In genomic region chr4:57846381-57846990, GRCm38 (mm10) we compare ENCODE assay signal across 8 mouse cellular contexts.
DNase-seq lines count a peak whose midpoint lies in the region; ATAC-seq and TF ChIP-seq lines count a peak whose summit lies in the region.

No protein-coding gene starts in this region.

- H3K27ac ChIP-seq in forebrain, embryonic 10.5 days = peak overlapping the region; percentile 88
- no peak overlapping the region for H3K27ac ChIP-seq in forebrain, embryonic 15.5 days (replicated peaks)
- H3K27ac ChIP-seq in lung, postnatal 0 days (ENCODE audit: low read length) = peak overlapping the region; percentile 96
- H3K27ac ChIP-seq in liver, embryonic 11.5 days (ENCODE audit: low read depth, low read length) = peak overlapping the region; percentile 50; the same call in 1 of the 2 replicates
- peak overlapping the region; percentile 92 for H3K27ac ChIP-seq in stomach, embryonic 16.5 days (ENCODE audit: low read length)

- TF ChIP-seq EP300 in lung, postnatal 0 days (IDR thresholded peaks at IDR 0.05) = no peak

- 48% methylated on average over 12 of the region's 12 CpGs for WGBS in forebrain, embryonic 10.5 days
- WGBS in forebrain, embryonic 15.5 days = 58% methylated on average over 11 of the region's 12 CpGs
- WGBS in lung, postnatal 0 days = 6% methylated on average over 12 of the region's 12 CpGs
- WGBS in liver, embryonic 11.5 days = 44% methylated on average over 12 of the region's 12 CpGs
- WGBS in stomach, embryonic 16.5 days = 22% methylated on average over 12 of the region's 12 CpGs

- H3K4me2 ChIP-seq in forebrain, embryonic 15.5 days (replicated peaks) = no peak overlapping the region
- H3K4me2 ChIP-seq in lung, postnatal 0 days (replicated peaks; ENCODE audit: low read depth, low read length) = peak overlapping the region; percentile 66
- H3K4me2 ChIP-seq in liver, embryonic 11.5 days = peak overlapping the region; percentile 36
- peak overlapping the region; percentile 51 for H3K4me2 ChIP-seq in stomach, embryonic 16.5 days (ENCODE audit: low read depth, low read length)

- no peak overlapping the region for H3K9ac ChIP-seq in forebrain, embryonic 15.5 days (replicated peaks)
- H3K9ac ChIP-seq in lung, postnatal 0 days (replicated peaks; ENCODE audit: low read depth) = peak overlapping the region; percentile 63
- H3K9ac ChIP-seq in liver, embryonic 11.5 days (ENCODE audit: low read depth, low read length) = no peak overlapping the region
- H3K9ac ChIP-seq in stomach, embryonic 16.5 days (ENCODE audit: low read length) = peak overlapping the region; percentile 65

- ATAC-seq in forebrain, embryonic 15.5 days (replicated peaks) = no peak
- no peak for ATAC-seq in lung, postnatal 0 days
- ATAC-seq in liver, embryonic 11.5 days (replicated peaks; ENCODE audit: low FRiP score) = no peak
- peak; percentile 29; the same call in 1 of the 2 replicates for ATAC-seq in stomach, embryonic 16.5 days (ENCODE audit: insufficient read depth, low FRiP score)

- peaks cover 19% of the 10 kb centered on the region for H3K36me3 ChIP-seq in forebrain, embryonic 10.5 days (replicated peaks)
- no peaks in the 10 kb centered on the region for H3K36me3 ChIP-seq in forebrain, embryonic 15.5 days
- H3K36me3 ChIP-seq in lung, postnatal 0 days (ENCODE audit: insufficient read depth, low read length) = peaks cover 7% of the 10 kb centered on the region; the same call in 1 of the 2 replicates
- no peaks in the 10 kb centered on the region for H3K36me3 ChIP-seq in liver, embryonic 11.5 days (ENCODE audit: control insufficient read depth, insufficient read depth, low read length)
- no peaks in the 10 kb centered on the region for H3K36me3 ChIP-seq in stomach, embryonic 16.5 days (ENCODE audit: control insufficient read depth, insufficient read depth, low read length)

- peaks cover 54% of the 10 kb centered on the region for H3K4me1 ChIP-seq in forebrain, embryonic 10.5 days
- peaks cover 12% of the 10 kb centered on the region for H3K4me1 ChIP-seq in forebrain, embryonic 15.5 days
- H3K4me1 ChIP-seq in lung, postnatal 0 days (ENCODE audit: insufficient read depth, low read depth, low read length) = peaks cover 22% of the 10 kb centered on the region
- H3K4me1 ChIP-seq in liver, embryonic 11.5 days (replicated peaks; ENCODE audit: control insufficient read depth, insufficient read depth, low read length) = peaks cover 9% of the 10 kb centered on the region
- H3K4me1 ChIP-seq in stomach, embryonic 16.5 days (ENCODE audit: control insufficient read depth, insufficient read depth, low read length) = peaks cover 24% of the 10 kb centered on the region

- H3K9me3 ChIP-seq in forebrain, embryonic 10.5 days = no peaks in the 10 kb centered on the region
- H3K9me3 ChIP-seq in forebrain, embryonic 15.5 days = no peaks in the 10 kb centered on the region
- H3K9me3 ChIP-seq in lung, postnatal 0 days (ENCODE audit: low read length) = no peaks in the 10 kb centered on the region
- H3K9me3 ChIP-seq in liver, embryonic 11.5 days (ENCODE audit: control insufficient read depth, low read length) = no peaks in the 10 kb centered on the region
- H3K9me3 ChIP-seq in stomach, embryonic 16.5 days (replicated peaks; ENCODE audit: control insufficient read depth, low read length) = no peaks in the 10 kb centered on the region

- peak; percentile 51 for DNase-seq in forebrain, embryonic 10.5 days (ENCODE audit: extremely low spot score, low spot score)
- DNase-seq in lung, postnatal 0 days (ENCODE audit: low spot score) = peak; percentile 42
- no peak for DNase-seq in lung, adult 18-20 months
- no peak for DNase-seq in liver, embryonic 11.5 days (ENCODE audit: low spot score)
- DNase-seq in right cerebral cortex, adult 2 months (ENCODE audit: low spot score in 2 of 2) = no peak
- DNase-seq in adipocyte (ENCODE audit: low spot score) = no peak

- peaks cover 6% of the 10 kb centered on the region; the same call in 1 of the 2 replicates for H3K27me3 ChIP-seq in forebrain, embryonic 10.5 days (ENCODE audit: poor library complexity, severe bottlenecking)
- H3K27me3 ChIP-seq in forebrain, embryonic 15.5 days = no peaks in the 10 kb centered on the region
- no peaks in the 10 kb centered on the region for H3K27me3 ChIP-seq in lung, postnatal 0 days (replicated peaks; ENCODE audit: insufficient read depth, low read length)
- no peaks in the 10 kb centered on the region for H3K27me3 ChIP-seq in liver, embryonic 11.5 days (replicated peaks; ENCODE audit: control insufficient read depth, insufficient read depth, low read length)
- no peaks in the 10 kb centered on the region for H3K27me3 ChIP-seq in stomach, embryonic 16.5 days (ENCODE audit: control insufficient read depth, insufficient read depth, low read length)

- no peak for TF ChIP-seq CTCF in lung, postnatal 0 days (IDR thresholded peaks at IDR 0.05)

- peak overlapping the region; percentile 52 for H3K4me3 ChIP-seq in forebrain, embryonic 10.5 days
- no peak overlapping the region for H3K4me3 ChIP-seq in forebrain, embryonic 15.5 days
- peak overlapping the region; percentile 48 for H3K4me3 ChIP-seq in lung, postnatal 0 days (ENCODE audit: low read depth, low read length)
- H3K4me3 ChIP-seq in liver, embryonic 11.5 days (ENCODE audit: low read depth, low read length) = no peak overlapping the region
- H3K4me3 ChIP-seq in stomach, embryonic 16.5 days (replicated peaks; ENCODE audit: low read length) = peak overlapping the region; percentile 45

Comparison
In these comparisons a context has a peak if more than half of its experiments do, and no peak if none do; other contexts are left out.
1. DNase-seq: peak in forebrain, embryonic 10.5 days (single experiment) and lung, postnatal 0 days (single experiment); none in lung, adult 18-20 months (0 of 2), liver, embryonic 11.5 days (single experiment), right cerebral cortex, adult 2 months (0 of 2) and adipocyte (single experiment).
2. H3K4me3 ChIP-seq: peak in forebrain, embryonic 10.5 days (single experiment), lung, postnatal 0 days (single experiment) and stomach, embryonic 16.5 days (single experiment); none in forebrain, embryonic 15.5 days (single experiment) and liver, embryonic 11.5 days (single experiment).
3. H3K9ac ChIP-seq: peak in lung, postnatal 0 days (single experiment) and stomach, embryonic 16.5 days (single experiment); none in forebrain, embryonic 15.5 days (single experiment) and liver, embryonic 11.5 days (single experiment).